Mouse (Mus musculus) hindbrain, embryonic 12.5 days (tissue): ENCODE measurements at regions not wholly inside any gene's neighbourhood (a gene's known extent, or its start where the extent isn't known, plus 50 kb on each side); places are given as distances from the start of the nearest gene placed in this dataset.

Experiments
- ATAC-seq: fragments of 200-750 bp; cut with Nextera tagmentation; 2 replicates; pipeline ENCODE4 v1.8.0; 2017; ENCODE audit warnings: moderate TSS enrichment; ENCODE audit not compliant: low FRiP score
- H3K27ac ChIP-seq: fragments of 300-500 bp; sonication (generic); 2 replicates; pipeline ENCODE4 v1.5.1; 2016; ENCODE audit warnings: mild to moderate bottlenecking
- H3K27me3 ChIP-seq: fragments of 300-500 bp; sonication (generic); 2 replicates; pipeline ENCODE4 v1.6.1; 2016; ENCODE audit warnings: mild to moderate bottlenecking
- H3K36me3 ChIP-seq: fragments of 300-500 bp; sonication (generic); 2 replicates; pipeline ENCODE4 v1.6.1; 2016; ENCODE audit warnings: mild to moderate bottlenecking
- H3K4me1 ChIP-seq: fragments of 300-500 bp; sonication (generic); 2 replicates; pipeline ENCODE4 v1.6.1; 2016
- H3K4me2 ChIP-seq: fragments of 300-500 bp; sonication (generic); replicated peaks from 2 replicates; pipeline ENCODE4 v1.6.1; 2016; ENCODE audit warnings: mild to moderate bottlenecking
- H3K4me3 ChIP-seq: fragments of 300-500 bp; sonication (generic); 2 replicates; pipeline ENCODE4 v1.5.1; 2016; ENCODE audit warnings: mild to moderate bottlenecking
- H3K9ac ChIP-seq: fragments of 300-500 bp; sonication (generic); 2 replicates; pipeline ENCODE4 v1.6.1; 2016; ENCODE audit warnings: mild to moderate bottlenecking, moderate library complexity
- H3K9me3 ChIP-seq: fragments of 300-500 bp; sonication (generic); replicated peaks from 2 replicates; pipeline ENCODE4 v1.6.1; 2016; ENCODE audit warnings: mild to moderate bottlenecking
- WGBS: fragments of 180-500 bp; shearing (Covaris S2); methylation state at CpG from one replicate; pipeline ENCODE4 v1.1.7; 2016; 5-methylcytosine and 5-hydroxymethylcytosine counted together

DNA sequence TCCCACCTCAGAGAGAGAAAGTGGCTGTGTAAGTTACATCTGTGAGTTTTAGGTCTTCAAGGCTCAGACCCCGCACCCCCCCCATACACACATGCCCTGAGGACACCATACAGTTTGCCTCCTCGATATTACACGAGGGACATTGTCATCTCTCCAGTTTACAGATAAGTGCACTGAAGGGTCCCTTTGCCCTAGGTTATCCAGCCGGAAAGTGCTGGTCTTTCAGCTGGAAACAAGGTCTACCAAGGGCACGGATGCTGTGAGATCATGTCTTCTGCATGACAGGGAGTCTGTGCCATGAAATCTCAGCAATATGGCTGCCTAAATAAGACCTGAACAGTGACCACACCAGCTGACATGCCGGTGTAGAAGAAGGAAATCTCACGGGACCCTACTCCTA lies 329.8 kb downstream of the Gm49356 start:
- Histone ChIP-seq H3K27ac (no peak overlapping the region), H3K4me2 (no peak overlapping the region), H3K27me3 (no peaks in the 10 kb centered on the region), H3K4me1 (no peaks in the 10 kb centered on the region), H3K9me3 (no peaks in the 10 kb centered on the region), H3K36me3 (no peaks in the 10 kb centered on the region), H3K9ac (no peak overlapping the region), H3K4me3 (no peak overlapping the region)
- 87% methylated on average over 7 of the region's 7 CpGs for WGBS
- ATAC-seq, result no peak

- H3K9me3 ChIP-seq, result no peaks in the 10 kb centered on the region; the same call in 1 of the 2 replicates
- H3K4me2 ChIP-seq, result no peak overlapping the region
- no peak for ATAC-seq
- H3K36me3 ChIP-seq, result no peaks in the 10 kb centered on the region
- no peak overlapping the region for H3K9ac ChIP-seq
- H3K4me3 ChIP-seq, result no peak overlapping the region
- no peaks in the 10 kb centered on the region for H3K4me1 ChIP-seq
- no peaks in the 10 kb centered on the region for H3K27me3 ChIP-seq
- no peak overlapping the region for H3K27ac ChIP-seq
- 82% methylated on average over 6 of the region's 6 CpGs for WGBS
These were observed 336.5 kb downstream of the Gm49356 start for GRCm38 (mm10) chr15:59225637-59226036.

DNA sequence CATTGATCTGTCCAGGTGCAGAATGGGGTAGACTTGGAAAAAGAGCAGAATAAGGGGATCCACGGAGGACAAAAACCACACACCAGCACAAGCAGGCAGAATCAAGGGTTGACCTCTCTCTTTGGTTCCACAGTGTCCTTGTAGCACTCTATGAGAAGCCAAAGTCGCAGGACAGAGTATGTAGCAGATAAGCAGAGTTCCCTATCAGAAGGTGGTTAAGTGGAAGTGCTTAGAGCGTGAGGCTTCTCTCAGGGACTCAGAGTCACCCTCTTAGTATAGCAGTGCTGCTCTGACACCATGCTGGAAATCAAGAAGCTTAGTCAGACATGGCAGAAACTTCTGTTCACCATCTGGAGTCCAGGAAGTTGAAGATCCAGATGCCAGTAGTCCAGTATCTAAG lies 338.2 kb downstream of the Gm49356 start:
- no peak for ATAC-seq
- Histone ChIP-seq H3K4me3 (no peak overlapping the region), H3K4me1 (no peaks in the 10 kb centered on the region), H3K27me3 (no peaks in the 10 kb centered on the region), H3K9me3 (no peaks in the 10 kb centered on the region; the same call in 1 of the 2 replicates), H3K4me2 (no peak overlapping the region), H3K9ac (no peak overlapping the region), H3K27ac (no peak overlapping the region), H3K36me3 (no peaks in the 10 kb centered on the region)
- 89% methylated on average over 3 of the region's 3 CpGs for WGBS

- no peak overlapping the region for H3K4me3 ChIP-seq
- no peak overlapping the region for H3K9ac ChIP-seq
- no peaks in the 10 kb centered on the region for H3K36me3 ChIP-seq
- no peak overlapping the region for H3K4me2 ChIP-seq
- no peak for ATAC-seq
- H3K27me3 ChIP-seq, result no peaks in the 10 kb centered on the region
- H3K4me1 ChIP-seq, result no peaks in the 10 kb centered on the region
- H3K9me3 ChIP-seq, result peaks cover 4% of the 10 kb centered on the region; the same call in 1 of the 2 replicates
- no peak overlapping the region for H3K27ac ChIP-seq
These were observed 341.4 kb downstream of the Gm49356 start for GRCm38 (mm10) chr15:59230536-59230935.

- H3K27ac ChIP-seq, result no peak overlapping the region
- no peaks in the 10 kb centered on the region for H3K36me3 ChIP-seq
- no peaks in the 10 kb centered on the region for H3K27me3 ChIP-seq
- no peaks in the 10 kb centered on the region for H3K4me1 ChIP-seq
- peaks cover 4% of the 10 kb centered on the region; the same call in 1 of the 2 replicates for H3K9me3 ChIP-seq
- no peak overlapping the region for H3K4me2 ChIP-seq
- ATAC-seq, result no peak
- no peak overlapping the region for H3K4me3 ChIP-seq
- WGBS, result 78% methylated on average over 1 of the region's 1 CpGs
- H3K9ac ChIP-seq, result no peak overlapping the region
These were observed 342.6 kb downstream of the Gm49356 start for GRCm38 (mm10) chr15:59231703-59232102.

- H3K27ac ChIP-seq, result no peak overlapping the region
- H3K4me2 ChIP-seq, result no peak overlapping the region
- no peak for ATAC-seq
- no peaks in the 10 kb centered on the region for H3K27me3 ChIP-seq
- no peak overlapping the region for H3K9ac ChIP-seq
- peaks cover 4% of the 10 kb centered on the region; the same call in 1 of the 2 replicates for H3K9me3 ChIP-seq
- no peaks in the 10 kb centered on the region for H3K4me1 ChIP-seq
- WGBS, result 83% methylated on average over 5 of the region's 5 CpGs
- H3K4me3 ChIP-seq, result no peak overlapping the region
- H3K36me3 ChIP-seq, result no peaks in the 10 kb centered on the region
These were observed 343.2 kb downstream of the Gm49356 start for GRCm38 (mm10) chr15:59232290-59232689.

DNA sequence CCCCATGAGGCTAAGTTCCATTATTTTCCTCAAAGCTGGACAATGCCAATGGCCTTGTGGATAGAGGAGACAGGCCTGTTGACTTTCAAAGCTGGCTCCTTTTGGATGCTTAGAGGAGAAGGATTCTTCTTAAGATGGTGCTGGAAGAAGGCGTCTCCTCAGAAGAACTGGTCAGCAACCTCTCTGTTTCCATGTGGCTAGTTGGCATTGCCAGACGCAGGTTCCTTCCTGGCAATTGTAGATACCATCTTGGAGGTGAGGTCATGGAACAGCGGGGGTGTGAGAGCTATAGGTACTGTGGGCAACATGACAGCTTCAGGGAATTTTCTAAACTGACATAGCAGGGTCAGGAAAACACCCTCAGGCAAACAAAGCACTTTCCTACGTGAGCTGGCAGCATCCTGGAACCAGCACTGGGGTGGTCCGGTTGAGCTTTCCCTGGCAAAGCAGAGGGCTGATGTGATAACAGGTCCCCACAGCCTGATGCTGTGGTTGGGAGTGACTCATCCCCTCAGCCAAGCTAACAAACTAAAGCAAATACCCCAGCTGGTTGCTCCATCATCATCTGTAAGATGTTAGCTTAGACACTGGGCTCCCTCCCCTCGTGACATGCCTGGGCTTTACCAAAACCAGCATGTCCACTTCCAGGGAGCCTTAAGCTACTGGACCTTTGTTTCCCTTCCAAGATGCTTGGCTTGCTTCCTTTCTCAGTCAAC lies 348.5 kb downstream of the Gm49356 start:
- ATAC-seq, result no peak
- Histone ChIP-seq H3K9me3 (peaks cover 4% of the 10 kb centered on the region; the same call in 1 of the 2 replicates), H3K27me3 (no peaks in the 10 kb centered on the region), H3K36me3 (no peaks in the 10 kb centered on the region), H3K27ac (no peak overlapping the region), H3K4me1 (no peaks in the 10 kb centered on the region), H3K4me2 (no peak overlapping the region), H3K4me3 (no peak overlapping the region), H3K9ac (no peak overlapping the region)
- 87% methylated on average over 6 of the region's 6 CpGs for WGBS

DNA sequence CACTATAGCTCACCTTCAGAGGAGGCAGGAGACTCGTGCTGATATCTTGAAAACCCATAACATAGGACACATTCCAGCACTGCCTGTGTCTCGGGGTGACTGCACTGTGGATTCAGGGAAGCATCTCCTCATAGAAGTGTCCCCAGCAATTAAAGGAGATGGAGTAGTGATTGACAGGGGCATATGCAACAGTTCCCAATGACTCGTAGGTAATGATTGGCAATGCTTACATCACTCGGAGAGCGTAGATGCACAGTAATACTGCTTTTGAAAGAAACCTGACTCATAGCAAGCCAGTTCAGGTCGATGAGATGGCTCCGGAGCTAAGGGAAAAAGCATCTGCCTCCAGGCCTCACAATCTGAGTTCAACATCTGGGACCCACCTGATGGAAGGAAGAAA lies 352.7 kb downstream of the Gm49356 start:
- Histone ChIP-seq H3K27me3 (no peaks in the 10 kb centered on the region), H3K27ac (no peak overlapping the region), H3K9me3 (no peaks in the 10 kb centered on the region), H3K4me2 (no peak overlapping the region), H3K36me3 (no peaks in the 10 kb centered on the region), H3K4me1 (no peaks in the 10 kb centered on the region), H3K4me3 (no peak overlapping the region), H3K9ac (no peak overlapping the region)
- WGBS, result 85% methylated on average over 7 of the region's 7 CpGs
- no peak for ATAC-seq

GRCm38 (mm10) chr15:59245927-59246649 lies 357.0 kb downstream of the Gm49356 start:
- no peak for ATAC-seq

GRCm38 (mm10) chr15:59248477-59249260 lies 359.6 kb downstream of the Gm49356 start:
- Histone ChIP-seq H3K27ac (no peak overlapping the region), H3K4me2 (no peak overlapping the region), H3K27me3 (no peaks in the 10 kb centered on the region), H3K9ac (no peak overlapping the region), H3K36me3 (no peaks in the 10 kb centered on the region), H3K4me3 (no peak overlapping the region), H3K9me3 (no peaks in the 10 kb centered on the region), H3K4me1 (no peaks in the 10 kb centered on the region)
- 66% methylated on average over 12 of the region's 12 CpGs for WGBS
- no peak for ATAC-seq

More at GRCm38 (mm10) chr15:59245927-59246649, 357.0 kb downstream of the Gm49356 start:
- Histone ChIP-seq H3K9ac (no peak overlapping the region), H3K27me3 (no peaks in the 10 kb centered on the region), H3K4me3 (no peak overlapping the region), H3K4me2 (no peak overlapping the region), H3K27ac (no peak overlapping the region), H3K4me1 (no peaks in the 10 kb centered on the region), H3K9me3 (no peaks in the 10 kb centered on the region), H3K36me3 (no peaks in the 10 kb centered on the region)
- WGBS, result 72% methylated on average over 4 of the region's 4 CpGs

DNA sequence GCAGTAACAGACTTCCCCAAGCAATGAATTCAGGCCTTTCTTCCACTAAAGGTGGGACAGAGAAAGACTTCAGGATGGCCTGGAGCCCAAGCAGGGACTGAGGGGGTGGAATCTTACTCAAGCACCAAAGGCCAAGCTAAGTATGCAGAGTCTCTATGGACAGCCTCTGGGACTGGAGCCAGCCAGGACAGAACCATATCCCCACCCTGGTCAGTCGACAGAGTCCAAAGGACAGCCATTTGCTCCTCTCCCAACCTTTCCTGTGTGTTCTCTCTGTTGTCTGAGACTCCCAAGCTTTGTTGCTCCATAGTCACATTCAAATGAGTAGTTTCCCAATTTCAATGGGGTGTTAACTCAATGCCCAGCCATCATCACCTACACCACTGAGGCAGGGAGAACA lies 372.3 kb downstream of the Gm49356 start:
- no peaks in the 10 kb centered on the region for H3K9me3 ChIP-seq
- H3K9ac ChIP-seq, result no peak overlapping the region
- 73% methylated on average over 1 of the region's 1 CpGs for WGBS
- no peak overlapping the region for H3K4me2 ChIP-seq
- H3K4me1 ChIP-seq, result no peaks in the 10 kb centered on the region
- no peak overlapping the region for H3K4me3 ChIP-seq
- H3K27me3 ChIP-seq, result no peaks in the 10 kb centered on the region
- no peak for ATAC-seq
- H3K27ac ChIP-seq, result no peak overlapping the region
- H3K36me3 ChIP-seq, result no peaks in the 10 kb centered on the region

DNA sequence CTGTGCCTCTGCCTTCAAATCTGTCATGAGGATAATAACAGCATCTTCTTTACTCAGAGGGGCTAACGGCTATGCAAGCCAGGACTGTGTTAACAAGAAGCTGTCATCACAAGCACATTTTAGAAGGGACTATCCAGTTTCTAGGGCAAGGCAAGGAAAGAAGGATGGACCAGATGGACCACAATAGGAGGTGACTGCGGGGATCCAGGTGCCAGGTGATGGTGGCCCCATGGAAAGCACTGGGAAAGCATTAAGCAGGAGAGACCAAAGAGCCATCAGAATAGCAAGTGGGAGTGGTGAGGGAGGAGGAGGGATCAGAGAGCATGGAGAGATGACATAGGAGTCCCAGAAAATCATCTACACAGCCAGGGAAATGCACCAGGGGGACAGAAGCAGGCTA lies 373.3 kb downstream of the Gm49356 start:
- Histone ChIP-seq H3K27me3 (no peaks in the 10 kb centered on the region), H3K9me3 (no peaks in the 10 kb centered on the region), H3K4me2 (no peak overlapping the region), H3K4me1 (no peaks in the 10 kb centered on the region), H3K36me3 (no peaks in the 10 kb centered on the region), H3K27ac (no peak overlapping the region), H3K9ac (no peak overlapping the region), H3K4me3 (no peak overlapping the region)
- ATAC-seq, result no peak
- WGBS, result 91% methylated on average over 2 of the region's 2 CpGs
